Mouse (Mus musculus): ENCODE results near the gene Pgp.

DNA sequence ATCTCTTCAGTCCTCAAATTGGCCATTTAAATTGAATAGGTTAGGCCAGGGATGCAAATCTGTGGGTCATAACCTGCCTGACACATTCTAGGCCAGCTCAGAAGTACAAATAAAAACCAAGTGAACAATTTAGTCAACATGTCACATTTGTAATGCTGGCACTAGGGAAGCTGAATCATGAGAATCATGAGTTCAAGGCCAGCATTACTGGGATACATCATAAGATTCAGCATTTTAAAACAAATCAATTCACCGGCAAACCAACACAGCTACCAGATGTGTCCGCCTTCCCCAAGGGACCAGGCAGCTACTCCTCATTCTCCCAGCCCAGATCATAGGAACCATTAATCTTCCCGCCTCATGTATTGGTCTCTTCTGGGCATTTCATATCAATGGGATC, 13.3 kb downstream of the Pgp start:
- TF ChIP-seq POLR2A (IDR thresholded peaks at IDR 0.05; ENCODE audit: insufficient read depth, low read depth, low read length): no peak
- TF ChIP-seq CTCF (IDR thresholded peaks at IDR 0.05): no peak
- no peak for TF ChIP-seq EP300 (IDR thresholded peaks at IDR 0.05; ENCODE audit: insufficient read depth, low read depth, low read length)

Data from heart, adult 2 months (tissue).